Mouse (Mus musculus) forelimb bud, embryonic 11.5 days (tissue): Measurements from ENCODE around the gene Ramac.

Experiments used
- DNase-seq: peaks from one replicate; pipeline ENCODE4 v3.0.0-alpha.2; 2012; ENCODE audit warnings: low read depth, low spot score

Ramac gene

GRCm38 (mm10) chr7:81762180-81763109 lies at the start of gene Ramac:
Gene Ramac, plus strand, starts transcription at chr7:81762925.
- peak; percentile 92 for DNase-seq

DNA sequence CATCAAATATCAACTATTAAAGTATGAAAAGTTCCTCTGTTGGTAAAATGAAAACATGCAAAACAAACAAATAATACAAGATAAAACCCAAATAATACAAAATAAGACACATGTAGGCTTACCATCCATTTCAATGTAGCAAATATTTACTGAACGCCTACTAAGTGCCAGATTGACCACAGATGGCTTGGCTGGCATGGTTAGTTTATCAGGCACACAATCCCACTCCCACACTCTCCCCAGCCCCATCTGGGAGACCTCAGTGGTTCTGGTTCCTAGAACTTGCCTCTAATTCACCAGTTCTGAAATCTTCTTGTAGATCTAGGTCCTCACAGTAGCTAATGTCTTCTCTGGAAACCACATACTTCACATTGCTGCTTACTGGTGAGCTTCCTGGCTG lies 44.1 kb upstream of the Ramac start:
- no peak for DNase-seq

DNA sequence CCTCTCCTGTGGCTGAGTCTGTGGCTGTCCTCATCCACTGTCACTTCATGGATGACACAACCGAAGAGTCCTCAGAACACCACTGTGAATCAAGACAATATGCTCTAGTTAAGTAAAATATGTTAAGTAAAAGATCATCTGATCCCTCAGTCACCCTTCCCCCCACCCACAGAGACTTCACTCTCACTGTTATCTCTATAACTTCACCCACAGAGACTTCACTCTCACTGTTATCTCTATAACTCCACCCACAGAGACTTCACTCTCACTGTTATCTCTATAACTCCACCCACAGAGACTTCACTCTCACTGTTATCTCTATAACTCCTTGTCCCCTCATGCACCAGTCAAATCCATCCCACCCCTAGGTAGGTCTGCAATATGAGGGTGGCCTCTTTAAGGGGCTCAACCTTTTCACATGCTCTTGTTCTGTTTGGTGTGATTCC lies 43.5 kb upstream of the Ramac start:
- DNase-seq = no peak

- no peak for DNase-seq
These were observed 41.5 kb upstream of the Ramac start for GRCm38 (mm10) chr7:81721271-81721670.

DNA sequence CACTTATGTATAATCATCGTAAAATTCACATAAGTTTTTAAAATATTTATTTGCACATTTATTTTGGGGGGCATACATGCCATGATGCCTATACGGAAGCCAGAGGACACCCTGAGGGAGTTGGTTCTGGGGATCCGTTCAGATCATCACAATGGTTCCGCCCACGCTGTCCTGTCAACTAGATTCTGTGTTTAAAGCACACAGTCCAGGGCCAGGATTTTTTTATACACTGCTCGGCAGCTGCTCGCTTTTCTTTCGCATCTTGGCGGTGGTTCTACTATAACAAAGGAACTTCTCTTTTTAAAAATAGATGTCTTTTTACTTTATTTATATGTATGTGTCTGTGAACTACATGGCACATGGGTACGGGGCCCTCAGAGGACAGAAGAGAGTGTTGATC lies 38.9 kb upstream of the Ramac start:
- no peak for DNase-seq

- DNase-seq = peak; percentile 23
These were observed 36.6 kb upstream of the Ramac start for GRCm38 (mm10) chr7:81725986-81726727.

- DNase-seq = peak; percentile 95
These were observed 36.1 kb upstream of the Ramac start for GRCm38 (mm10) chr7:81726728-81727005.

- no peak for DNase-seq
These were observed 35.0 kb upstream of the Ramac start for GRCm38 (mm10) chr7:81727716-81728115.

DNA sequence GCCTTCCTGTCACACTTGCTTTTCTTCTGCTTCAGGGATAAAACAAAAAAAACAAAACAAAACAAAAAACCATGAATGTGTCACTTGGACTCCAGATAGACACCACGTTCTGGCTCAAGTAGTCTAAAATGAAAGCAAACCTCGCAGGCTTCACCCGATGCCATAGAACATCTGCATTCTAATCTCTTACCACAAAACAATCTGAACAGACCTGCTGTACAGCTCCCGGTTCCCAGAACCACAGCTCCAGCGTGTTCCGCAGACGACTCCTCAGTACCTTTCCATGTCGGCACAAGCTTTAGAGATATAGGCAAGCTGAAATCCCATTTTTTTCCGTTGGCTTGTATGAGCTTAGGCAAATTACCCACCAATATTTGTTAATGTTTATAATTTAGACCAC lies 32.9 kb upstream of the Ramac start:
- no peak for DNase-seq

DNA sequence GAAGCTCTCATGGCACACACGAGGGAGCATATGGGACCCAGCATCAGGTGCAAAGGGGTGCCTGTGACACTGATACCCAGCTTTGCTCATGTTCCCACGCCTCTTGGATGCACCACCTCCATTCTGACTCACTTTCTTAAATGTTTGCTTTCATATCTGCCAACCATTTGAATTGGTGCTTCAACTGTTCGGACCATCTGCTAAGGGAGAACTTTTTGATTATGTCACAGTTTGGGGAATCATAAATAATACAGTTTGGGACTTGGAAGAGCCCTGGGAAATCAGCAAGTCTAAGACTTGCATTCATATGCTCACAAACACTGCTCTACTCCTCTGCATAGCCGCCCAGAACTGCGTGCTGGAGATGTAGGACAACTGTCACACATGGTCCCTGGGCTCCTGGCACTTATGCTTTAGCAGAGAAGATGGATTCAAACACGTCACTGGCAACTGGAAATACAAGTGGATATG lies 31.5 kb upstream of the Ramac start:
- DNase-seq = no peak

- DNase-seq = no peak
These were observed 30.3 kb upstream of the Ramac start for GRCm38 (mm10) chr7:81732183-81733089.

DNA sequence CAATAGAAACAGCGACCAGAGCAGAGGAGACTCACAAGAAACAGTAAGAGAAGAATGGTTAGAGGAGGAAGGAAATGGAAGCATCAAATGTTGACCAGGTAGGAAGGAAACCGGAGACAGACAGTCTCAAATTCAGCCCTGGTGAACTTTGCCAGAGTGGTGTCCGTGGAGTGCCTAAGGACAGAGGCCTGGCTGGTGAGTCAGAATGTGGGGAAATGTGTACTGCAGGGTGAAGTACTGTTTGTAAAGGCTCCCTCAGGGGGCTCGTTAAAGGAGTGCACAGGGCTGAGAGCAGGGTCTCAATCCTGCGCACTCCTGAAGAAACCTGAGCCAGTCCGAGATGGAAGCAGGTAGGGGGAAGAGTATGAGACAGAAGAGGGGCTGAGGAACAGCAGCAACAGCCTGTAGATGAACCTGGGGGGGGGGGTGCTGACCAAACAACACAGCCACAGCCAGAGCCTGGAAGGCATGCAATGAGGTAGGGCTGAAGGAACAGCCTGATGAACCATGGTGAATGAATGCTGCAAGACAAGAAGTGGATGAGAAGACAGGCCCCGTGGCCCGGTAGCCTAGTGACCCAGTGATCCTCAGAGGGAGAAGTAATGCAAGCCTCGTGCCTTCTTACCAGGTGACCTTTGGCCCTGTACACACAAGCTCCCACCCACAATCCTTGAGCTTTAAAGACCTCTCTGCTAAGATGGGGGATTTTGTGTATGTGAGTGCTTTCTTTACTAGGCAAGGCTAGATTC lies 27.3 kb upstream of the Ramac start:
- DNase-seq = no peak

- DNase-seq = no peak
These were observed 23.9 kb upstream of the Ramac start for GRCm38 (mm10) chr7:81738720-81739385.

- DNase-seq = no peak
These were observed 22.7 kb upstream of the Ramac start for GRCm38 (mm10) chr7:81740010-81740409.

DNA sequence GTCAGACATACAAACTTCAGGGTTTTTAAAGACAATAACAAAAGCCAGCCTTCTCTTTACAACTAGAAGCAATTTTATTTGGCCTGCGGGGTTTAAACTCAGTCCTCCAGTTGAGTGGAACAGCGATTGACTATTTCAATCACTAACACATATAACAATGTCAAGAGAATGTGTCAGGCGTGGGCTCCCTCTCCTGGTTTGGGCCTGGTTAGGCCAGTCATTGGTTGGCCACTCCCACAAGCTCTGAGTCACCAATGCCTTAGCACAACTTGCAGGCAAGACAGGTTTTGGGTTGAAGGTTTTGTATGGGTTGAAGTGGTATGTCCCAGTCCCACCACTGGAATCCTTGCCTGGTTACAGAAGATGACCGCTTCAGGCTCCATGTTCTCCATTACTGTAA lies 18.6 kb upstream of the Ramac start:
- no peak for DNase-seq

GRCm38 (mm10) chr7:81747956-81748355 lies 14.8 kb upstream of the Ramac start:
- no peak for DNase-seq

DNA sequence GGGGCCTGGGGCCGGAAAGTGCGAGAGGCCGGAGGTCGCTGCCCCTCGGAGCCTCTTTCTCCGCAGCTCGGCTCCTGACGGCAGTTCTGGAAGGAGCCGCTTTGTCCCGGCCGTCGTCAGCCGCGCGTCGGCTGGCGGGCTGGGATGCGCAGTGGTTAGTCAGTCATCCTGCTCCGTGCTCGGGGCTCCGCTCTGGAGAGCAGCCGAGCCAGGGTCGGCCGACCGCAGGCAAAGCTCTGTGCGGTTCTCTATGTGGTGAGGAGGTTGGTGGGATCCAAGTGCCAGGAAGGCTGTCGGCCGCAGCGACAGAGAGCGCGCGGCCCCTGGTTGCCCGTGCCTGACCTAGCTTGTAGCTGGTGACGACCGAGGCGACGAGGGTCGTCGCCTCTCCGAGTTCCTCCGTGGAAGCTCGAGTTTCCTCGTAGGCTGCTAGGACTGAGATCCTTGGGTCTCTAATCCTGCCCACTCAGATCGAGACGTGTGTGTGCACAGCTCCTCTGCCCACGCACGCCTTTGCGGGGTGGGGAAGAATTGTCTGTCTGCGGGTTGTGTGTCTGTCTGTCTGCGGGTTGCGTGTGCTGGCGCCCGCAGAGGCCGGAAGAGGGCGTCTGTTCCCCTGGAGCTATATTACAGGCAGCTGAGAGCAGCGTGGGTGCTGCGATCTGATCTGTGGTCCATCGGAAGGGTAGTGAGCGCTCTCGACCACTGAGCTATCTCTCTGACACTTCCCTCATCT lies 553 bp downstream of the Ramac start:
- peak; percentile 43 for DNase-seq

DNA sequence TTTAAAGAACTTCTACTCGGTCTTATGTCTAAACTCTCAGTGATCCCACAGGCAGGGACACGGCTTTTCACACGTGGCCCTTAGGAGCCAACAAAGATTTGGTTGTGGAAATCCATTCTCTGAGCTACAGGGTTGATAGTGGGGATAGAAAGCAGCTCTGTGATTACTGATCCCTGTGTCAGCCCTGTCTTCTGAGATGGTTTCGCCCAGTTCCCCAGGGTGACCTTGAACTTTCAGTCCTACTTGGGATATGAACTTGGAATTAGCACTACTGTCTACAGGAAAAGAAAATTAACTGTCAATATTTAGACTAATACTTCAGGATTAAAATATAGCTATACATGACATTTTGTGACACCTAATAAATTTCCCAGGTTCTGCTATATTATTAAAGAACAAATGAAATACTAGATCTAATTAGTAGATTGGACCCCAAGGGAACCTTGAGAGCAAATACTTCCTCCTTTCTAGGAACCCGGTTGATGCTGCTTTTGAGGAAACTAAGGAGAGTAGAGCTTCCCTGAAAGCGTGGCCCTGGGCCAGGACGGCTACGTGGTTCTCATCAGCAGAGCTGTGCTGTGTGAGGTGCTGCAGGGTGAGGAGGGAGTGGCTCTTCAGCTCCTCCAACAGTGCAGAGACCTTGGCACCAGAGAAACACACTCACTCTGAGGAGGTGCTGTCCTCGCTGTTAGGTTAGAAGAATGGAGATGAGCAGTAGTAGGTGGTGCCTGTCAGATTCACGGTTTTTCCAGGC lies 10.2 kb downstream of the Ramac start:
- DNase-seq = no peak

DNA sequence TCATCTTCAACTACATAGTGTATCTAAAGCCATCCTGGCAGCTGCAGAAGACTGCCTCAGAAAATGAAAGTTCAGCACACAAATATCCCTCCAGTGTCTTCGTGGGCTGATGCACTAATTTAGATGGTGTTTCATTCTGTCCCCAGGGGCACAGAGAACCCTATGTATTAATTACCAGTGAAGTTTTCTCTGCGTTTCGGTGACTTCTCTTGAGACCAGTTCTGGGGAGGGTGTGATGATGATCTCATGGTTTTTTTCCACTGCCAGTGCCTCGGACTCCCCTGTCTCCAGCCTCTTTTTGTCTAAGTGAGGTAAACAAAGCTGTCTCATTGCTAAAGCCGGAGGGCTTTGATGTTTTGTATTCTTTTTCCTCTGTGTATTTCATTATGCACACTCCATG lies 12.6 kb downstream of the Ramac start:
- no peak for DNase-seq
